Mouse (Mus musculus) E14TG2a.4 (cell line): ENCODE measurements around the gene Nkpd1.
"Not testable (repeated sequence)": the region's sequence is repeated elsewhere in the genome, so short reads cannot be mapped to it uniquely, and the experiment has no call there.

Experiments
- H3K27me3 ChIP-seq: 2 replicates; pipeline ENCODE4 v1.6.1; 2014; ENCODE audit warnings: low read length, control low read depth; ENCODE audit not compliant: insufficient read depth
- H3K36me3 ChIP-seq: 2 replicates; pipeline ENCODE4 v1.6.1; 2014; ENCODE audit warnings: low read length, control low read depth; ENCODE audit not compliant: insufficient read depth
- H3K4me1 ChIP-seq: replicated peaks from 2 replicates; pipeline ENCODE4 v1.6.1; 2014; ENCODE audit warnings: low read depth, low read length, control low read depth
- H3K4me3 ChIP-seq: replicated peaks from 2 replicates; pipeline ENCODE4 v1.5.1; 2014; ENCODE audit warnings: mild to moderate bottlenecking, low read length
- H3K9me3 ChIP-seq: 2 replicates; pipeline ENCODE4 v1.6.1; 2014; ENCODE audit warnings: low read length, control low read depth
- CTCF ChIP-seq: conservative IDR thresholded peaks from 2 replicates; pipeline ENCODE4 v1.5.1; 2014; ENCODE audit warnings: low read length
- NANOG ChIP-seq: IDR thresholded peaks from 2 replicates; pipeline ENCODE4 v1.6.1; 2014; ENCODE audit warnings: borderline replicate concordance, low read length, mixed read lengths
- POU5F1 ChIP-seq: IDR thresholded peaks from 2 replicates; pipeline ENCODE4 v1.6.1; 2014; ENCODE audit warnings: low read length, borderline replicate concordance

Gene Nkpd1

GRCm38 (mm10) chr7:19508924-19509568 lies 8.6 kb upstream of the Nkpd1 start:
- TF ChIP-seq NANOG (no peak), POU5F1 (no peak), CTCF (no peak)
- H3K9me3 ChIP-seq = no peaks in the 10 kb centered on the region
- no peaks in the 10 kb centered on the region for H3K27me3 ChIP-seq

GRCm38 (mm10) chr7:19509786-19510185 lies 7.9 kb upstream of the Nkpd1 start:
- no peak for TF ChIP-seq NANOG
- no peaks in the 10 kb centered on the region for H3K27me3 ChIP-seq
- H3K36me3 ChIP-seq = no peaks in the 10 kb centered on the region
- H3K4me1 ChIP-seq = peaks cover 44% of the 10 kb centered on the region
- H3K4me3 ChIP-seq = peak overlapping the region; percentile 89; the same call in 1 of the 2 replicates
- H3K9me3 ChIP-seq = no peaks in the 10 kb centered on the region

More at GRCm38 (mm10) chr7:19508924-19509568, 8.6 kb upstream of the Nkpd1 start:
- Histone ChIP-seq H3K4me1 (peaks cover 44% of the 10 kb centered on the region), H3K36me3 (no peaks in the 10 kb centered on the region), H3K4me3 (peak overlapping the region; percentile 89)

- H3K9me3 ChIP-seq, H3K36me3 ChIP-seq, H3K4me3 ChIP-seq: not testable (repeated sequence)
- H3K4me1 ChIP-seq = peaks cover 46% of the 10 kb centered on the region
- H3K27me3 ChIP-seq = peaks cover 14% of the 10 kb centered on the region
Measured at GRCm38 (mm10) chr7:19511934-19512333, 5.7 kb upstream of the Nkpd1 start.

GRCm38 (mm10) chr7:19512353-19512752 lies 5.3 kb upstream of the Nkpd1 start:
- H3K27me3 ChIP-seq = peaks cover 18% of the 10 kb centered on the region

GRCm38 (mm10) chr7:19520032-19520431 lies 2.4 kb downstream of the Nkpd1 start:
- TF ChIP-seq CTCF = no peak
- TF ChIP-seq NANOG = no peak
- no peak for TF ChIP-seq POU5F1
- H3K4me1 ChIP-seq = peaks cover 47% of the 10 kb centered on the region
- H3K4me3 ChIP-seq = peak overlapping the region; percentile 72
- peaks cover 91% of the 10 kb centered on the region for H3K27me3 ChIP-seq
- H3K9me3 ChIP-seq = no peaks in the 10 kb centered on the region
- H3K36me3 ChIP-seq = no peaks in the 10 kb centered on the region; the same call in 1 of the 2 replicates

More at GRCm38 (mm10) chr7:19512353-19512752, 5.3 kb upstream of the Nkpd1 start:
- Histone ChIP-seq H3K4me1 (peaks cover 50% of the 10 kb centered on the region), H3K36me3 (no peaks in the 10 kb centered on the region; the same call in 1 of the 2 replicates), H3K4me3 (no peak overlapping the region), H3K9me3 (no peaks in the 10 kb centered on the region)
- no peak for TF ChIP-seq NANOG
- no peak for TF ChIP-seq CTCF
- TF ChIP-seq POU5F1 = no peak

GRCm38 (mm10) chr7:19523017-19523756 lies 5.5 kb downstream of the Nkpd1 start:
- no peaks in the 10 kb centered on the region for H3K9me3 ChIP-seq
- TF ChIP-seq POU5F1 (no peak), NANOG (no peak), CTCF (no peak)
- peaks cover 82% of the 10 kb centered on the region for H3K27me3 ChIP-seq
- H3K4me3 ChIP-seq = peak overlapping the region; percentile 66
- no peaks in the 10 kb centered on the region for H3K36me3 ChIP-seq
- peaks cover 32% of the 10 kb centered on the region for H3K4me1 ChIP-seq

- peak overlapping the region; percentile 66 for H3K4me3 ChIP-seq
- H3K9me3 ChIP-seq = no peaks in the 10 kb centered on the region
- peaks cover under 1% of the 10 kb centered on the region; the same call in 1 of the 2 replicates for H3K36me3 ChIP-seq
- H3K4me1 ChIP-seq = peaks cover 32% of the 10 kb centered on the region
- TF ChIP-seq NANOG = no peak
- peaks cover 75% of the 10 kb centered on the region for H3K27me3 ChIP-seq
Measured at GRCm38 (mm10) chr7:19523757-19524419, 6.2 kb downstream of the Nkpd1 start.

GRCm38 (mm10) chr7:19524420-19525104 lies 6.9 kb downstream of the Nkpd1 start:
- Histone ChIP-seq H3K4me3 (peak overlapping the region; percentile 66), H3K9me3 (no peaks in the 10 kb centered on the region), H3K4me1 (peaks cover 32% of the 10 kb centered on the region), H3K27me3 (peaks cover 69% of the 10 kb centered on the region), H3K36me3 (peaks cover 7% of the 10 kb centered on the region)
- no peak for TF ChIP-seq CTCF
- TF ChIP-seq NANOG = no peak
- TF ChIP-seq POU5F1 = no peak
